Mouse (Mus musculus): ENCODE measurements at regions not wholly inside any gene's neighbourhood (a gene's known extent, or its start where the extent isn't known, plus 50 kb on each side); places are given as distances from the start of the nearest gene placed in this dataset.

DNA sequence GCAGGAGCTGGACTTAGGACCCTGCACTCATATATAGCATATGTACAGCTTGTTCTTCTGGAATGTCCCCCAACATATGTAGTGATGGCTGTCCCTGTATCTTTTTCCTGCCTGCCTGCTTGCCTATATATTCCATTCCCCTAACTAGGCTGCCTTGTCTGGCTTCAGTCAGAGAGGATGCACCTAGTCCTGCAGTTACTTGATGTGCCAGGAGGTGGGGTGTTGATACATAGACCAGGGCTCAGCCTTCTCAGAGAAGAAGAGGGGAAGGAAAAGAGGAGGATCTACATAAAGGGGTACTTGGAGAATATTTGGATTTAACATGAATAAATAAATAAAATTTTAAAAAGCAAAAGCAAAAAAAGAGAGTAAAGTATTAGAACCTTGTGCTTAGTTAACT lies 479.3 kb upstream of the Negr1 start:
- H3K36me3 ChIP-seq (ENCODE audit: control insufficient read depth, insufficient read depth, low read length) = no peaks in the 10 kb centered on the region

GRCm38 (mm10) chr3:156093689-156094088 lies 467.9 kb upstream of the Negr1 start:
- Histone ChIP-seq H3K4me3 (ENCODE audit: low read length) (no peak overlapping the region), H3K27ac (ENCODE audit: low read depth, low read length) (no peak overlapping the region), H3K27me3 (replicated peaks; ENCODE audit: control insufficient read depth, insufficient read depth, low read length) (no peaks in the 10 kb centered on the region), H3K4me2 (ENCODE audit: low read length) (no peak overlapping the region), H3K36me3 (ENCODE audit: control insufficient read depth, insufficient read depth, low read length) (no peaks in the 10 kb centered on the region), H3K9ac (ENCODE audit: low read depth, low read length) (no peak overlapping the region), H3K9me3 (ENCODE audit: control insufficient read depth, low read length) (no peaks in the 10 kb centered on the region), H3K4me1 (ENCODE audit: control insufficient read depth, insufficient read depth, low read depth, low read length) (no peaks in the 10 kb centered on the region)
- ATAC-seq = no peak

More for the DNA sequence above, 479.3 kb upstream of the Negr1 start:
- Histone ChIP-seq H3K27me3 (replicated peaks; ENCODE audit: control insufficient read depth, insufficient read depth, low read length) (no peaks in the 10 kb centered on the region), H3K9me3 (ENCODE audit: control insufficient read depth, low read length) (no peaks in the 10 kb centered on the region), H3K4me1 (ENCODE audit: control insufficient read depth, insufficient read depth, low read depth, low read length) (no peaks in the 10 kb centered on the region), H3K4me2 (ENCODE audit: low read length) (no peak overlapping the region), H3K9ac (ENCODE audit: low read depth, low read length) (no peak overlapping the region), H3K27ac (ENCODE audit: low read depth, low read length) (no peak overlapping the region), H3K4me3 (ENCODE audit: low read length) (no peak overlapping the region)
- ATAC-seq = no peak

DNA sequence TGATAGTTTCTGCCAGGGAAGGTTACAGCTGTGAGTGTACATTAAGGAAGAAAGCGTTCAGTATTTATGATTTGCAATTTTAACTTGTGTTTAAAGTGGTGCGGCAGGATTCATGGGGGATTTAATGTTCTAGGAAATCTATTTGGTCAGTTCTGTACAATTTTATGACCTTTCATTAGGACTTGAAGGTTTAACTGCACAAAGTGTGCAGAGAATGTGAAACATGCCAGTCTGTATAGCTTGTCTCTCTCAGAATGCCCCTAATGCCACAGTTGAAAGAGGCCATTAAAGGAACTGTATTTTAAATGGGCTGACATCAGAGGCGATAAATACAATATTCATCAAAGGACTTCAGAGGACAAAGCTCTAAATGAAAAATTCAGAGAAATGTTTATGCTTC lies 466.6 kb upstream of the Negr1 start:
- Histone ChIP-seq H3K4me2 (ENCODE audit: low read length) (no peak overlapping the region), H3K9ac (ENCODE audit: low read depth, low read length) (no peak overlapping the region), H3K4me1 (ENCODE audit: control insufficient read depth, insufficient read depth, low read depth, low read length) (no peaks in the 10 kb centered on the region), H3K27ac (ENCODE audit: low read depth, low read length) (no peak overlapping the region), H3K27me3 (replicated peaks; ENCODE audit: control insufficient read depth, insufficient read depth, low read length) (no peaks in the 10 kb centered on the region), H3K36me3 (ENCODE audit: control insufficient read depth, insufficient read depth, low read length) (no peaks in the 10 kb centered on the region), H3K4me3 (ENCODE audit: low read length) (no peak overlapping the region), H3K9me3 (ENCODE audit: control insufficient read depth, low read length) (no peaks in the 10 kb centered on the region)
- WGBS = 79% methylated on average over 3 of the region's 3 CpGs
- no peak for ATAC-seq

- H3K27ac ChIP-seq (ENCODE audit: low read depth, low read length) = no peak overlapping the region
- H3K27me3 ChIP-seq (replicated peaks; ENCODE audit: control insufficient read depth, insufficient read depth, low read length) = no peaks in the 10 kb centered on the region
- H3K4me3 ChIP-seq (ENCODE audit: low read length) = no peak overlapping the region
- no peak for ATAC-seq
- no peak overlapping the region for H3K9ac ChIP-seq (ENCODE audit: low read depth, low read length)
- H3K4me1 ChIP-seq (ENCODE audit: control insufficient read depth, insufficient read depth, low read depth, low read length) = no peaks in the 10 kb centered on the region
- no peak overlapping the region for H3K4me2 ChIP-seq (ENCODE audit: low read length)
- no peaks in the 10 kb centered on the region for H3K36me3 ChIP-seq (ENCODE audit: control insufficient read depth, insufficient read depth, low read length)
- WGBS = 87% methylated on average over 1 of the region's 1 CpGs
- no peaks in the 10 kb centered on the region for H3K9me3 ChIP-seq (ENCODE audit: control insufficient read depth, low read length)
Measured at GRCm38 (mm10) chr3:156105788-156106187, 455.8 kb upstream of the Negr1 start.

DNA sequence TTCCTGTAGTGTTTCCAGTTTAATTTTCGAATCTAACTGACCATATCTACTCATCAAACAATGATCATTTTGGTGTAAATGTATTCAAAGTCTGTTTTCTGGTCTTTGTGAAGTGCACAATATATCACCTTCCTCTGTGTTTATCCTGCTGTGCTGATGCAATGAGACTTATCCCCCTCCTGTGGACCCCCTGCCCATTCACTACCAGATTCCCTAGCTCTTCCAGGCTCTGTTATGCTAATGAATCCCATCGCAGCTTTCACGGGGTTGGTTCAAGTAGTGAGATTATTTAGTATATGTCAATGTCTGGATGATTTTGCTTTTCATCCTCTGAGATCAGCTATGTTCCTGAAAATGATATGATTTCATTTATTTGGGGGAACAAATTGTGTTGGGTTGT lies 441.3 kb upstream of the Negr1 start:
- no peaks in the 10 kb centered on the region for H3K9me3 ChIP-seq (ENCODE audit: control insufficient read depth, low read length)
- H3K4me1 ChIP-seq (ENCODE audit: control insufficient read depth, insufficient read depth, low read depth, low read length) = no peaks in the 10 kb centered on the region
- no peaks in the 10 kb centered on the region for H3K27me3 ChIP-seq (replicated peaks; ENCODE audit: control insufficient read depth, insufficient read depth, low read length)
- H3K27ac ChIP-seq (ENCODE audit: low read depth, low read length) = no peak overlapping the region
- no peak overlapping the region for H3K9ac ChIP-seq (ENCODE audit: low read depth, low read length)
- H3K4me2 ChIP-seq (ENCODE audit: low read length) = no peak overlapping the region
- ATAC-seq = no peak
- WGBS = 11% methylated on average over 3 of the region's 3 CpGs
- H3K4me3 ChIP-seq (ENCODE audit: low read length) = no peak overlapping the region
- no peaks in the 10 kb centered on the region for H3K36me3 ChIP-seq (ENCODE audit: control insufficient read depth, insufficient read depth, low read length)

DNA sequence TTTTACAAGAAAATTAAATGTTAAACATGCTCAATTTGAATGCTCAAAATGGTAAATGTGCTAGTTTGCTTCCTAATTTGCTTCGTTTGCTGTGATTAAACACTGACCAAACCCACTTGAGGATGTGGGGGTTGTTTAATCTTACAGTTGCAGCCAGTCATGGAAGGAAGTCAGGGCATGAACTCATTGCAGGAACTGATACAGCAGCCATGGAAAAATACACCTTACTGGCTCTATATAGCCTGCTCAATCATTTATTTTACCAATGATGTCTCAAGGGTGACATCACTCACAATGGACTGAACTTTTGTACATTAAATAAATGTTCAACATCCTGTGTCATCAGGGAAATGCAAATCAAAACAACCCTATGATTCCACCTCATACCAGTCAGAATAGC lies 430.0 kb upstream of the Negr1 start:
- no peaks in the 10 kb centered on the region for H3K27me3 ChIP-seq (replicated peaks; ENCODE audit: control insufficient read depth, insufficient read depth, low read length)
- no peak overlapping the region for H3K4me2 ChIP-seq (ENCODE audit: low read length)
- no peaks in the 10 kb centered on the region for H3K36me3 ChIP-seq (ENCODE audit: control insufficient read depth, insufficient read depth, low read length)

DNA sequence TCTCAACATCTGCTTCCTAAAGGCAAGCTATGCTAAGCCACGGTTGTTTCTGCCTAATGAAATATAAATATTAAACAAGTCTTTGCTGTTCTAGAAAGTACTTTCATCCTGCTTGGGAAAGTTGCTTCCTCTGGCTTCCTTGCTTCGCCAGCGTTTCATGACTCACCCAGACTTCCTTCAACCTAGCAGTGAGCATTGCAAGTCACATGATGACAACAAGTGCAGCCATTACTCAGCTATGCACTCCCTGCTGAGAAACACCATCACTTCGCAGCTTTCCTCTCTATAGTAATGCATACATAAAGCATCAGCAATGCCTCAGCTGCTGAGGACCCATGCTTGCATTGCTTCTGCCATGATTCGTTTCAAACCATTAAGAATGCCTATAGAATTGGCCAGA lies 420.2 kb upstream of the Negr1 start:
- Histone ChIP-seq H3K4me1 (ENCODE audit: control insufficient read depth, insufficient read depth, low read depth, low read length) (no peaks in the 10 kb centered on the region), H3K4me3 (ENCODE audit: low read length) (no peak overlapping the region), H3K27me3 (replicated peaks; ENCODE audit: control insufficient read depth, insufficient read depth, low read length) (no peaks in the 10 kb centered on the region), H3K27ac (ENCODE audit: low read depth, low read length) (no peak overlapping the region), H3K4me2 (ENCODE audit: low read length) (no peak overlapping the region), H3K36me3 (ENCODE audit: control insufficient read depth, insufficient read depth, low read length) (no peaks in the 10 kb centered on the region), H3K9ac (ENCODE audit: low read depth, low read length) (no peak overlapping the region), H3K9me3 (ENCODE audit: control insufficient read depth, low read length) (no peaks in the 10 kb centered on the region)
- WGBS = 59% methylated on average over 5 of the region's 5 CpGs
- ATAC-seq = no peak

More for the DNA sequence above, 430.0 kb upstream of the Negr1 start:
- no peak for ATAC-seq
- H3K9ac ChIP-seq (ENCODE audit: low read depth, low read length) = no peak overlapping the region
- WGBS = 58% methylated on average over 1 of the region's 1 CpGs
- no peak overlapping the region for H3K4me3 ChIP-seq (ENCODE audit: low read length)
- no peaks in the 10 kb centered on the region for H3K9me3 ChIP-seq (ENCODE audit: control insufficient read depth, low read length)
- H3K4me1 ChIP-seq (ENCODE audit: control insufficient read depth, insufficient read depth, low read depth, low read length) = no peaks in the 10 kb centered on the region
- H3K27ac ChIP-seq (ENCODE audit: low read depth, low read length) = no peak overlapping the region

GRCm38 (mm10) chr3:156149322-156149721 lies 412.3 kb upstream of the Negr1 start:
- WGBS = 53% methylated on average over 3 of the region's 3 CpGs

GRCm38 (mm10) chr3:156170076-156170475 lies 391.5 kb upstream of the Negr1 start:
- no peak overlapping the region for H3K4me2 ChIP-seq (ENCODE audit: low read length)
- H3K9ac ChIP-seq (ENCODE audit: low read depth, low read length) = no peak overlapping the region
- H3K4me1 ChIP-seq (ENCODE audit: control insufficient read depth, insufficient read depth, low read depth, low read length) = no peaks in the 10 kb centered on the region
- no peaks in the 10 kb centered on the region for H3K36me3 ChIP-seq (ENCODE audit: control insufficient read depth, insufficient read depth, low read length)
- no peak overlapping the region for H3K27ac ChIP-seq (ENCODE audit: low read depth, low read length)
- H3K4me3 ChIP-seq (ENCODE audit: low read length) = no peak overlapping the region
- no peaks in the 10 kb centered on the region for H3K27me3 ChIP-seq (replicated peaks; ENCODE audit: control insufficient read depth, insufficient read depth, low read length)
- no peak for ATAC-seq
- no peaks in the 10 kb centered on the region for H3K9me3 ChIP-seq (ENCODE audit: control insufficient read depth, low read length)

More at GRCm38 (mm10) chr3:156149322-156149721, 412.3 kb upstream of the Negr1 start:
- H3K9me3 ChIP-seq (ENCODE audit: control insufficient read depth, low read length) = no peaks in the 10 kb centered on the region
- H3K4me3 ChIP-seq (ENCODE audit: low read length) = no peak overlapping the region
- H3K4me1 ChIP-seq (ENCODE audit: control insufficient read depth, insufficient read depth, low read depth, low read length) = no peaks in the 10 kb centered on the region
- no peak overlapping the region for H3K9ac ChIP-seq (ENCODE audit: low read depth, low read length)
- ATAC-seq = no peak
- H3K27ac ChIP-seq (ENCODE audit: low read depth, low read length) = no peak overlapping the region
- no peaks in the 10 kb centered on the region for H3K36me3 ChIP-seq (ENCODE audit: control insufficient read depth, insufficient read depth, low read length)
- H3K27me3 ChIP-seq (replicated peaks; ENCODE audit: control insufficient read depth, insufficient read depth, low read length) = no peaks in the 10 kb centered on the region
- H3K4me2 ChIP-seq (ENCODE audit: low read length) = no peak overlapping the region

DNA sequence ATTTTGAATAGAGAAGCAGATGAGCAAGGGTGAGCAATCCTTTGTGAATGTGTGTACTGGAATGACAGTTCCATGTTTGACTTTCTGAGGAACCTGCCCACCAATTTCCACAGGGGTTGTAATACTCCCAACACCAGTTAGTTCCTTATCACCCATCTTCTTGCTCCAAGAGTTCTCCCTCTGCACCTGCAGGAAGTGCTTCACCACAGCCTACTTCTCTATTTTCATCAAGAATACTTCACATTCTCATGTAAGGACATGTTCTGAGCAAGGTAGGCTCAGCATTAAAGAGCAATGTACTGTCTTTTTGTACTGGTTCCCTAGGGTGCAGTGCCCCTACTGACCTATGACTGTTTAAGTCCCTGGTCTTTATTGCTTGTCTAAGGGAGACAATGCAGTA lies 362.9 kb upstream of the Negr1 start:
- no peaks in the 10 kb centered on the region for H3K4me1 ChIP-seq (ENCODE audit: control insufficient read depth, insufficient read depth, low read depth, low read length)
- no peaks in the 10 kb centered on the region for H3K27me3 ChIP-seq (replicated peaks; ENCODE audit: control insufficient read depth, insufficient read depth, low read length)
- H3K27ac ChIP-seq (ENCODE audit: low read depth, low read length) = no peak overlapping the region
- no peaks in the 10 kb centered on the region for H3K9me3 ChIP-seq (ENCODE audit: control insufficient read depth, low read length)
- no peak overlapping the region for H3K4me3 ChIP-seq (ENCODE audit: low read length)
- ATAC-seq = no peak
- H3K36me3 ChIP-seq (ENCODE audit: control insufficient read depth, insufficient read depth, low read length) = no peaks in the 10 kb centered on the region
- H3K4me2 ChIP-seq (ENCODE audit: low read length) = no peak overlapping the region
- H3K9ac ChIP-seq (ENCODE audit: low read depth, low read length) = no peak overlapping the region

Data from hindbrain, embryonic 16.5 days (tissue).